Comparison of ENCODE assay signal across 16 mouse cellular contexts in genomic region chr3:68252335-68252734, GRCm38 (mm10).
A peak's percentile ranks its signal among the peaks of the same experiment; 100 is the strongest.
DNase-seq lines count a peak whose midpoint lies in the region; ATAC-seq and TF ChIP-seq lines count a peak whose summit lies in the region.
"Had no signal": no experiment of that assay in that cellular context is flagged by ENCODE, and none has a peak within 500 bp of the region (broad histone marks: within the 10 kb centered on the region; RNA-seq: fewer than 3 reads in every experiment).

No protein-coding gene starts in this region.

- H3K4me1 ChIP-seq in liver, adult 2 months (ENCODE audit: control insufficient read depth, insufficient read depth, low read length) = no peaks in the 10 kb centered on the region
- peaks cover 4% of the 10 kb centered on the region; the same call in 1 of the 2 replicates for H3K4me1 ChIP-seq in cortical plate, adult 2 months (ENCODE audit: control insufficient read depth, insufficient read depth, low read length)
- H3K4me1 ChIP-seq: heart, embryonic 12.5 days; limb, embryonic 12.5 days; midbrain, embryonic 12.5 days had no signal

- no peaks in the 10 kb centered on the region for H3K79me3 ChIP-seq in C2C12 (ENCODE audit: low read depth)

- no peak for TF ChIP-seq POLR2A in liver, adult 2 months (IDR thresholded peaks at IDR 0.05; ENCODE audit: extremely low read depth, insufficient read depth, low read length)
- no peak for TF ChIP-seq POLR2A in cortical plate, adult 2 months (IDR thresholded peaks at IDR 0.05; ENCODE audit: extremely low read depth, insufficient read depth, low read length)

- H3ac ChIP-seq in C2C12 (ENCODE audit: control insufficient read depth, insufficient read length, low read depth) = no peak overlapping the region

- H3K27ac ChIP-seq in liver, adult 2 months (replicated peaks; ENCODE audit: insufficient read depth, low read depth, low read length) = no peak overlapping the region
- 0 out of 2 replicates have a peak overlapping the region, but pooled peaks have one; percentile 67 for H3K27ac ChIP-seq in cortical plate, adult 2 months (ENCODE audit: insufficient read depth, low read length)
- H3K27ac ChIP-seq: limb, embryonic 12.5 days; midbrain, embryonic 12.5 days had no signal

- peak; percentile 62 for ATAC-seq in frontal cortex, adult (ENCODE audit: low TSS enrichment)

- H3K9ac ChIP-seq in liver, adult 2 months (ENCODE audit: low read depth, low read length) = no peak overlapping the region
- H3K9ac ChIP-seq: heart, embryonic 12.5 days; limb, embryonic 12.5 days; midbrain, embryonic 12.5 days had no signal

- no peaks in the 10 kb centered on the region for H3K36me3 ChIP-seq in liver, adult 2 months (ENCODE audit: control insufficient read depth, insufficient read depth, low read length)
- no peaks in the 10 kb centered on the region for H3K36me3 ChIP-seq in C2C12 (ENCODE audit: control insufficient read depth, insufficient read depth)
- H3K36me3 ChIP-seq: heart, embryonic 12.5 days; limb, embryonic 12.5 days; midbrain, embryonic 12.5 days had no signal

- intact Hi-C loops in gastrocnemius, postnatal 36 days (cut with DNase I) = no loop called here

- TF ChIP-seq CTCF in liver, adult 2 months (IDR thresholded peaks at IDR 0.05; ENCODE audit: low read depth, low read length) = no peak
- no peak for TF ChIP-seq CTCF in C2C12 (IDR thresholded peaks at IDR 0.05; ENCODE audit: control insufficient read depth, insufficient read depth, insufficient read length)
- TF ChIP-seq CTCF in cortical plate, adult 2 months (IDR thresholded peaks at IDR 0.05; ENCODE audit: extremely low read depth, insufficient read depth, low read length) = no peak

- WGBS in liver, adult 2 months = 45% methylated on average over 1 of the region's 1 CpGs

- H3K4me3 ChIP-seq in liver, adult 2 months (ENCODE audit: insufficient read depth, low read depth, low read length) = no peak overlapping the region
- H3K4me3 ChIP-seq in C2C12 (ENCODE audit: insufficient read depth, poor library complexity, severe bottlenecking) = no peak overlapping the region
- no peak overlapping the region for H3K4me3 ChIP-seq in cortical plate, adult 2 months (ENCODE audit: insufficient read depth, low read length)
- H3K4me3 ChIP-seq: heart, embryonic 12.5 days; limb, embryonic 12.5 days; midbrain, embryonic 12.5 days; myocyte had no signal

- no peaks in the 10 kb centered on the region for H3K27me3 ChIP-seq in liver, adult 2 months (ENCODE audit: control insufficient read depth, insufficient read depth, low read length)
- H3K27me3 ChIP-seq in C2C12 (ENCODE audit: control insufficient read depth, insufficient read depth, insufficient read length) = no peaks in the 10 kb centered on the region
- H3K27me3 ChIP-seq: heart, embryonic 12.5 days; limb, embryonic 12.5 days; midbrain, embryonic 12.5 days had no signal

- H3K79me2 ChIP-seq in liver, adult 2 months (ENCODE audit: control insufficient read depth, insufficient read depth, low read length) = no peaks in the 10 kb centered on the region
- H3K79me2 ChIP-seq in C2C12 (ENCODE audit: control insufficient read depth, insufficient read depth) = no peaks in the 10 kb centered on the region

- DNase-seq in frontal cortex, postnatal 10 days (ENCODE audit: low spot score in 2 of 2) = no peak
- peak; percentile 15 for DNase-seq in liver, adult 2 months (ENCODE audit: extremely low read depth, low read depth, low spot score)
- no peak for DNase-seq in liver
- no peak for DNase-seq in gastrocnemius, postnatal 36 days
- DNase-seq in thymus, postnatal 4 days = no peak
- DNase-seq: cerebellum, postnatal 14 days; heart, postnatal 4 days; spleen, adult 18-20 months; thymus, postnatal 14 days had no signal

TF ChIP-seq in C2C12, 6 proteins besides CTCF, POLR2A, EP300 and RAD21:
- no peak for TF ChIP-seq MYOD1 (IDR thresholded peaks at IDR 0.05; ENCODE audit: control insufficient read depth, insufficient read length, low read depth)
- peak; percentile 75 for TF ChIP-seq CEBPB (IDR thresholded peaks at IDR 0.05; ENCODE audit: low read depth)
